Mouse (Mus musculus) bone marrow macrophage, adult 2 months (primary cell): ENCODE data around the gene Zfp451.

Experiments used
- CTCF ChIP-seq: IDR thresholded peaks from 2 replicates; pipeline ENCODE4 v1.5.1; 2012; ENCODE audit warnings: low read depth, mild to moderate bottlenecking, low read length, moderate library complexity
- POLR2A ChIP-seq: IDR thresholded peaks from 2 replicates; pipeline ENCODE4 v1.6.1; 2012; ENCODE audit warnings: mild to moderate bottlenecking, low read depth, low read length, borderline replicate concordance

- no peak for TF ChIP-seq CTCF
- TF ChIP-seq POLR2A: no peak
Measured at GRCm38 (mm10) chr1:33771621-33772020, 42.8 kb downstream of the Zfp451 start.
